Mouse (Mus musculus) liver, adult 2 months (tissue): ENCODE measurements around the gene Nova2.

ENCODE experiments used
- CTCF ChIP-seq: fragments of 200-500 bp; IDR thresholded peaks from 2 replicates; pipeline ENCODE4 v1.5.1; 2011; ENCODE audit warnings: low read depth, low read length, control low read depth
- POLR2A ChIP-seq: fragments of 200-500 bp; IDR thresholded peaks from 2 replicates; pipeline ENCODE4 v1.6.1; 2011; ENCODE audit warnings: low read length, control low read depth; ENCODE audit not compliant: insufficient read depth; ENCODE audit errors: extremely low read depth

GRCm38 (mm10) chr7:18987100-18987499 is 61.4 kb downstream of the Nova2 start, which contains the start of gene Nanos2:
- no peak for TF ChIP-seq CTCF
- TF ChIP-seq POLR2A: no peak
